Mouse (Mus musculus) small intestine, adult 2 months (tissue): ENCODE results near the gene Bub1.

ENCODE experiments used
- CTCF ChIP-seq: fragments of 200-500 bp; IDR thresholded peaks from 2 replicates; pipeline ENCODE4 v1.5.1; 2012; ENCODE audit warnings: low read depth, mild to moderate bottlenecking, control low read depth, inconsistent platforms, low read length, moderate library complexity, mixed read lengths; ENCODE audit not compliant: insufficient replicate concordance, insufficient read length; ENCODE audit errors: extremely low read depth
- POLR2A ChIP-seq: fragments of 200-500 bp; IDR thresholded peaks from 2 replicates; pipeline ENCODE4 v1.6.1; 2012; ENCODE audit warnings: low read depth, mild to moderate bottlenecking, control low read depth, inconsistent platforms, low read length, moderate library complexity

DNA sequence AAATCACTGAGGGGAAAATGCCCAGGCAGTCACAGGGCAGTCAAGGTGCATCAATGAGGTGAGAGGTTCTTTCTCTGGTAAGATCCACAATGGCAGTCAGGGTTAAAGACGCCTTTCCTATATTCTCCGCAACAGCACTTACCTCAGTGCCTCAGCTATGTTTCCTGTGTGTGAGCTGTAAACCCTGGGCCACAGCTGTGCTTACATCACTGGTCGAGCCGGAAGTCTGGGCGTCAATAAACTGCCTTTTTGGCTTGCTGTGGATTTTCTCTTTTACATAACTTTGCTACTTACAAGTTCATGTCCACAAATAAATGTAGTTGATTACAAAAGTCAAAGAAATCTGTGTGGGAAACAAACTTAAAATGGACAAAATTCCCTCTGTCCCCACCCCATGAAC lies 49.4 kb upstream of the Bub1 start:
- TF ChIP-seq CTCF, result no peak
- no peak for TF ChIP-seq POLR2A
